Mouse (Mus musculus) limb, embryonic 14.5 days (tissue): ENCODE results near the gene Akip1. TPM values are rescaled to one million over a fixed set of nuclear protein-coding genes. Genes with fewer than 3 reads are reported as not detected.
A peak's percentile ranks its signal among the peaks of the same experiment; 100 is the strongest.

Experiments
- ATAC-seq: fragments of 200-750 bp; cut with Nextera tagmentation; 2 replicates; pipeline ENCODE4 v1.8.0; 2017; ENCODE audit warnings: low read depth, moderate number of reproducible peaks, moderate TSS enrichment; ENCODE audit not compliant: low FRiP score
- DNase-seq: peaks from one replicate; pipeline ENCODE4 v3.0.0-alpha.2; 2015; ENCODE audit warnings: low spot score
- H3K27ac ChIP-seq: fragments of 300-500 bp; sonication (generic); replicated peaks from 2 replicates; pipeline ENCODE4 v1.5.1; 2014; ENCODE audit warnings: low read depth, mild to moderate bottlenecking, low read length, moderate library complexity, mixed read lengths
- H3K27me3 ChIP-seq: fragments of 300-500 bp; sonication (generic); 2 replicates; pipeline ENCODE4 v1.6.1; 2014; ENCODE audit warnings: low read length, mixed read lengths; ENCODE audit not compliant: control insufficient read depth, insufficient read depth
- H3K36me3 ChIP-seq: fragments of 300-500 bp; sonication (generic); 2 replicates; pipeline ENCODE4 v1.6.1; 2014; ENCODE audit warnings: mild to moderate bottlenecking, low read length, moderate library complexity, mixed read lengths; ENCODE audit not compliant: control insufficient read depth, insufficient read depth
- H3K4me1 ChIP-seq: fragments of 300-500 bp; sonication (generic); 2 replicates; pipeline ENCODE4 v1.6.1; 2014; ENCODE audit warnings: antibody characterized with exemption, low read length, mixed read lengths; ENCODE audit not compliant: control insufficient read depth, insufficient read depth
- H3K4me2 ChIP-seq: fragments of 300-500 bp; sonication (generic); replicated peaks from 2 replicates; pipeline ENCODE4 v1.6.1; 2014; ENCODE audit warnings: low read depth, mild to moderate bottlenecking, low read length, moderate library complexity; ENCODE audit not compliant: severe bottlenecking
- H3K4me3 ChIP-seq: fragments of 300-500 bp; sonication (generic); replicated peaks from 2 replicates; pipeline ENCODE4 v1.5.1; 2014; ENCODE audit warnings: low read length
- H3K9ac ChIP-seq: fragments of 300-500 bp; sonication (generic); 2 replicates; pipeline ENCODE4 v1.6.1; 2014; ENCODE audit warnings: mild to moderate bottlenecking, low read depth, low read length, moderate library complexity; ENCODE audit not compliant: severe bottlenecking
- H3K9me3 ChIP-seq: fragments of 300-500 bp; sonication (generic); 2 replicates; pipeline ENCODE4 v1.6.1; 2016; ENCODE audit warnings: low read length; ENCODE audit not compliant: control insufficient read depth
- POLR2A ChIP-seq: fragments of 200-500 bp; IDR thresholded peaks from 2 replicates; pipeline ENCODE4 v1.8.0; 2012; ENCODE audit warnings: inconsistent platforms, mild to moderate bottlenecking, moderate library complexity, borderline replicate concordance; ENCODE audit not compliant: insufficient read depth, insufficient read length; ENCODE audit errors: extremely low read depth
- WGBS: fragments of 180-500 bp; shearing (Covaris S2); extraction: QIAGEN DNeasy Blood & Tissue Kit; methylation state at CpG from one replicate; pipeline ENCODE4 v1.1.7; 2014; 5-methylcytosine and 5-hydroxymethylcytosine counted together
- polyA plus RNA-seq, 2 experiments: library from polyadenylated mRNA; depleted of rRNA in 1 of 2; stranded (reverse) in 1 of 2; unstranded in 1 of 2; fragments of >200 nt; fragmentation: Nextera tagmentation in 1 of 2; extraction: Ambion mirVana in 1 of 2; gene quantifications; 2 replicates each; pipeline versions ENCODE4 v1.2.1 to v1.2.3; 2012 to 2014

Akip1 gene
- polyA plus RNA-seq, 2 experiments, result 25.5 to 39.0 TPM

DNA sequence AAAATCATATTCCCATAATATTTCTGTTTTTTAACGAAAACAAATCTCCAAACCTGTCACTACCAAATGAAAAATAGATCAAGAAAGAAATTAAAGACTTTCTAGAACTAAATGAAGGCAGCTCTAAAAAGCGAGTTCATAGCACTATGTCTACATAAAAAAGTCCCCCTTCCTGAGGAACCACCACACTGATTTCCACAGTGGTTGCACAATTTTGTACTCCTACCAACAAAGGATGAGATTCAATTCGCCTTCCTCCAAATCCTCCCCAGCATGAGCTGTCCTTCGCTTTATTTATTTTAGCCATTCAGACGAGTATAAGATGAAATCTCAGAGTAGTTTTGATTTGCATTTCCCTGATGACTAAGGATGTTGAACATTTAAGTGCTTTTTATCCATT lies 36.8 kb upstream of the Akip1 start:
- no peaks in the 10 kb centered on the region for H3K27me3 ChIP-seq
- DNase-seq (no peak), ATAC-seq (no peak)
- H3K9me3 ChIP-seq, result no peaks in the 10 kb centered on the region
- WGBS, result 89% methylated on average over 5 of the region's 5 CpGs
- H3K4me3 ChIP-seq, result no peak overlapping the region
- H3K27ac ChIP-seq, result no peak overlapping the region
- H3K4me1 ChIP-seq, result peaks cover 16% of the 10 kb centered on the region
- H3K4me2 ChIP-seq, result no peak overlapping the region
- no peaks in the 10 kb centered on the region for H3K36me3 ChIP-seq
- no peak overlapping the region for H3K9ac ChIP-seq
- no peak for TF ChIP-seq POLR2A

DNA sequence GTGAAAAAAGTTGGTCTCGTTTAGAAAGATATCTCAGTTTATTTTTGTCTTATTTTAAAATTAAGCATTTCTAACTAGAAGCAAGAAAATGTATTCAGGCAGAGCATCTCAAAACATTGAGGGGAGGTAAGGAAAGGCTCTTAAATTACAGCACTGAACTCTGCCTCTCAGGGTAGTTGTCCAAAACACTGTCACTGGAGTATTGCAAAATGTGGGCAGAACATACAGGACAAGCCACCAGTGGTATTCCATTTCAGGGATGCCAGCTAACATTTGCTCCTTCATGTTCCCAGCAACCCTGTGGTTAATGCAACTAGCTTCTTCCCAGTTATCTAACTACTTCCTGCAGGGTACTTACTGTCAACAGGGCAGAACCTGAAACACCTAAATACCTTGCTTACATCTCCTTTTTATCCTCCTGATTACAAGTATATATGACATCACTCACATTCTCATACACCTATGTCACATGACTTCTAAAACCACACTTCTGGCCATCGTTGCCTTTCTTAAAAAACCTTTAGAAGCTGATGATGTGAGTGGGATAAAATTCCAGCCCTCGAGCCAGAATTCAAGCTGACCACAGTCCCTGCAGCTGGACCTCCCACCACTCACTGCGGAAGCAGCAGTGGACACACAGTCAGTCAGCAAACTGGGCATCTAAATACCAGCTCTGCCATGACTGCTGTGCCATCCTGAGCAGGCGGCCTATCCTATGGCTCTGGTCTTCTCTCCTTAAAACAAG lies 33.9 kb upstream of the Akip1 start:
- ATAC-seq (no peak), DNase-seq (no peak)
- H3K4me1 ChIP-seq, result peaks cover 19% of the 10 kb centered on the region
- peak overlapping the region; percentile 37 for H3K4me2 ChIP-seq
- no peak for TF ChIP-seq POLR2A
- H3K36me3 ChIP-seq, result no peaks in the 10 kb centered on the region
- H3K9me3 ChIP-seq, result no peaks in the 10 kb centered on the region
- H3K9ac ChIP-seq, result no peak overlapping the region
- H3K27ac ChIP-seq, result no peak overlapping the region
- WGBS, result 66% methylated on average over 5 of the region's 5 CpGs
- no peak overlapping the region for H3K4me3 ChIP-seq
- no peaks in the 10 kb centered on the region for H3K27me3 ChIP-seq

DNA sequence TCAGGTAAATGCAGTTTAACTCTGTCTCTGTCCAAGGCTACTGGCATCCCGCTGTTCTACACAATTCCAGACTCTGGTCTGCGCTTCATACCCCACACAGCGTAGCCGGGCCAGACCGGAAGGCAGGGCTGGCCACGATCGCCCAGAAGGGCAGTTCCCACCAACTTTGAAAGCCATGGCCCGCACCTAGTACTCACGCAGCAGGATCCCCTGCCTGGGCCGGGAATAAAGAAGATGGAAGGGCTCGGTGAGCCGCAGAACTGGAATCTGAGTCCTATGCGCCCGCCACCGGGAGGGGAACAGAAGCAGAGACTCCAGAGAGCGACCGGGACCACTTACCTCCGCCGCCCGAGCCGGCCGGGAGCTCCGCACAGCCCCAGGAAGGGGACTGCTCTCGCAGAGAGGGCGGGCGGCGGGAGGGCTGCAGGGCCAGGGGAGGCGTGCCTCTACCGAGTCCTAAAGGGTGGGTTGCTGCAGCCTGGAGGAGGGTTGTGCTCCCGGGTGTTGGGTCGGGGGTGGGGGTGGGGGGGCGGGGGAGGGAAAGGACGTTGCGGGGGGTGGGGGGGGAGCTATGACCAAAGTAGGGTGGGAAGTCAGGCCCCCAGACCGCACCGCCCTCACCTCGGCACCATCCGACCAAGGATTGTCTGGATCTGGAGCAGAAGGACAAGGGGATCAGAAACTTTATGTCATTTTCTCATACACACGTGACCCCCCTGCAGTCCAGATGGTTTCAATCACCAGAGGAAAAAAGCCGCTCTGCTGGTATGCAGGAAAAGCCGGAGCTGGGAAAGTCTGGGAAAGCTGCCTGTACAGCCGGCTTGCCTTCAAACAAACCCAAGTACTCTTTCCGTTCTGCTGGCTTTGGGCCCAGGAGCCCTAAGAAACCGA lies 31.7 kb upstream of the Akip1 start:
- Histone ChIP-seq H3K4me2 (peak overlapping the region; percentile 50), H3K27me3 (no peaks in the 10 kb centered on the region), H3K4me1 (peaks cover 19% of the 10 kb centered on the region), H3K27ac (peak overlapping the region; percentile 99), H3K9me3 (no peaks in the 10 kb centered on the region), H3K9ac (peak overlapping the region; percentile 89), H3K36me3 (no peaks in the 10 kb centered on the region), H3K4me3 (peak overlapping the region; percentile 82)
- DNase-seq (peak; percentile 97), ATAC-seq (peak; percentile 96)
- WGBS, result under 1% methylated on average over 30 of the region's 44 CpGs
- TF ChIP-seq POLR2A, result peak; percentile 81

DNA sequence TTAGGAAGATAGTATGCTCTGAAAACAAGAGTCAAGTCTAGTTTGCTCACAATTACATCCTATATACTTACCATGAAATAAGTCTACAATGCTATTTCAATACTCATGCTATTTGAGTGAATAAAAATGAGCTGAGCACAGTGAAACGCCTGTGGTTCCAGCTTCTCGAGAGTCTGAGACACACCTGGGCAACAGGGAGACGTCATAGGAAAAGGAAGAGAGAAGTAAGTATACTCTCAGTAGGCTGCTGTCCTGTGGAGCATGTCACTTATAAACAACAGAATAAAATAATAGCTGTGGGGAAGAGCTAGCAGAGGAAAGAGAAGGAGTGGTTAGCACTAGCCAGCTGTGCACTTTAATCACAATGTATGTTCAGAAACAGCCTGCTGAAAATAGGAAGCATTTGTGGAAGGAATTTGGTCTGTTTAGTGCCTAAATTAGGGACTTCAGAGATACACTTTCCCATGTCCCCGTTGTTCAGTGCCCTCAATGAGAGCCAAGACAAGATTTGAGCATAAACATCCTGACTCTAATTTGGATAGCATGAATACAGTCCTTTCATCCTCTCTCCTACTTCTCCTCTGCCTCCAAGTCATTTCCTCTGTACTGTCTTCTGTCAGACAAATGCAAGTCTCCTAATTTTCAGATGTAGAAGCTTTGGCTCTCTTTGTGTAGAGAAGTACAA lies 28.4 kb upstream of the Akip1 start:
- no peak overlapping the region for H3K9ac ChIP-seq
- H3K27me3 ChIP-seq, result no peaks in the 10 kb centered on the region
- no peak for DNase-seq
- no peak for ATAC-seq
- no peak overlapping the region for H3K4me2 ChIP-seq
- H3K4me1 ChIP-seq, result peaks cover 7% of the 10 kb centered on the region
- H3K9me3 ChIP-seq, result no peaks in the 10 kb centered on the region
- no peaks in the 10 kb centered on the region for H3K36me3 ChIP-seq
- H3K4me3 ChIP-seq, result no peak overlapping the region
- TF ChIP-seq POLR2A, result no peak
- no peak overlapping the region for H3K27ac ChIP-seq
- 63% methylated on average over 4 of the region's 4 CpGs for whole genome bisulfite sequencing

DNA sequence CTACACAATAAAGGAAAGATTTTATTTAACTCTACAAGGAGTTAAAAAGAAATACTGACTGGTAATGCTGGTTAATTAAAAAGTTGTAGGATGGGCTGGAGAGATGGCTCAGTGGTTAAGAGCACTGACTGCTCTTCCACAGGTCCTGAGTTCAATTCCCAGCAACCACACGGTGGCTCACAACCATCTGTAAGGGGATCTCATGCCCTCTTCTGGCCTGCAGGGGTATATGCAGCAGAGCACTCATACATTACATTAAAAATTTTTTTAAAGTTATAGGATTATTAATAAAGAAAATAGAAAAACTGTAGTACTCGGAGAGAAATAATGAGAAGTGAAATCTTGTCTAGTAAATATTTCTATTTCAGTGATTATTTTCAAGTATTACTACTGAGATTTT lies 23.2 kb upstream of the Akip1 start:
- Histone ChIP-seq H3K9ac (no peak overlapping the region), H3K4me2 (no peak overlapping the region), H3K27ac (no peak overlapping the region), H3K36me3 (no peaks in the 10 kb centered on the region), H3K9me3 (no peaks in the 10 kb centered on the region), H3K4me1 (no peaks in the 10 kb centered on the region), H3K27me3 (no peaks in the 10 kb centered on the region), H3K4me3 (no peak overlapping the region)
- 86% methylated on average over 2 of the region's 2 CpGs for whole genome bisulfite sequencing
- no peak for DNase-seq
- ATAC-seq, result no peak
- no peak for TF ChIP-seq POLR2A
